Mouse (Mus musculus): ENCODE measurements around the gene Med1.

- no peak for TF ChIP-seq CTCF (IDR thresholded peaks at IDR 0.05; ENCODE audit: borderline replicate concordance, extremely low read depth, insufficient read depth, insufficient read length)
- TF ChIP-seq POLR2A (IDR thresholded peaks at IDR 0.05; ENCODE audit: borderline replicate concordance, extremely low read depth, insufficient read depth, insufficient read length, poor library complexity, severe bottlenecking), result no peak
Observed at GRCm38 (mm10) chr11:98213311-98213710, 20.2 kb upstream of the Med1 start.
